ENCODE assay signal across 9 mouse cellular contexts in genomic region chr19:53892838-53893359, GRCm38 (mm10). TPM values are rescaled to one million over a fixed set of nuclear protein-coding genes. Genes with fewer than 3 reads are reported as not detected.
DNase-seq lines count a peak whose midpoint lies in the region; ATAC-seq and TF ChIP-seq lines count a peak whose summit lies in the region.
"Had no signal": no experiment of that assay in that cellular context is flagged by ENCODE, and none has a peak within 500 bp of the region (broad histone marks: within the 10 kb centered on the region; RNA-seq: fewer than 3 reads in every experiment).

No protein-coding gene starts in this region.

- TF ChIP-seq CTCF in gastrocnemius, adult 2 months (IDR thresholded peaks at IDR 0.05), result no peak
- TF ChIP-seq CTCF in thymus, adult 2 months (IDR thresholded peaks at IDR 0.05; ENCODE audit: borderline replicate concordance, control insufficient read depth, extremely low read depth, insufficient read depth, low read length, poor library complexity), result no peak

- WGBS in thymus, adult 2 months, result 28% methylated on average over 9 of the region's 9 CpGs
- 54% methylated on average over 9 of the region's 9 CpGs for WGBS in limb, embryonic 11.5 days

- no peaks in the 10 kb centered on the region for H3K9me3 ChIP-seq in limb, embryonic 11.5 days (ENCODE audit: control insufficient read depth, low read length)

- peaks cover 61% of the 10 kb centered on the region for H3K4me1 ChIP-seq in thymus, adult 2 months (replicated peaks; ENCODE audit: control insufficient read depth, insufficient read depth, low read length)
- H3K4me1 ChIP-seq in limb, embryonic 11.5 days (ENCODE audit: control insufficient read depth, insufficient read depth, low read length), result peaks cover 24% of the 10 kb centered on the region

- TF ChIP-seq POLR2A in thymus, adult 2 months (IDR thresholded peaks at IDR 0.05; ENCODE audit: control insufficient read depth, extremely low read depth, insufficient read depth, low read length, poor library complexity), result no peak

- ATAC-seq in limb, embryonic 11.5 days (ENCODE audit: insufficient number of reproducible peaks, low FRiP score, low TSS enrichment, low read depth), result no peak

- H3K36me3 ChIP-seq in thymus, adult 2 months (ENCODE audit: control insufficient read depth, insufficient read depth, low read length), result no peaks in the 10 kb centered on the region
- no peaks in the 10 kb centered on the region for H3K36me3 ChIP-seq in limb, embryonic 11.5 days (ENCODE audit: control insufficient read depth, insufficient read depth, low read length)

- no peak overlapping the region for H3K4me2 ChIP-seq in limb, embryonic 11.5 days (ENCODE audit: low read depth, severe bottlenecking)

- no peaks in the 10 kb centered on the region for H3K27me3 ChIP-seq in thymus, adult 2 months (ENCODE audit: control insufficient read depth, insufficient read depth, low read length)
- H3K27me3 ChIP-seq in limb, embryonic 11.5 days (ENCODE audit: control insufficient read depth, insufficient read depth, low read length), result no peaks in the 10 kb centered on the region

- DNase-seq in gastrocnemius, adult 2 months, result no peak
- DNase-seq in gastrocnemius, adult 8-10 months (ENCODE audit: low spot score in 2 of 2), result no peak
- peak; percentile 26 for DNase-seq in thymus, adult 2 months
- DNase-seq in thymus, adult 18-20 months, result no peak
- DNase-seq in limb, embryonic 11.5 days (ENCODE audit: low spot score), result no peak
- DNase-seq in telencephalon, adult 2 months (ENCODE audit: low read depth, low spot score), result peak; percentile 67
- no peak for DNase-seq in T-cell, adult 2 months (ENCODE audit: low spot score)
- DNase-seq in cerebellum, postnatal 25 days, result no peak
- DNase-seq: right cerebral cortex, adult 18-20 months had no signal

- peak overlapping the region; percentile 81 for H3K27ac ChIP-seq in gastrocnemius, adult 2 months
- H3K27ac ChIP-seq in thymus, adult 2 months (ENCODE audit: control insufficient read depth, insufficient read depth, low read length), result peak overlapping the region; percentile 96
- H3K27ac ChIP-seq in limb, embryonic 11.5 days (replicated peaks; ENCODE audit: low read depth, low read length), result 0 out of 2 replicates have a peak overlapping the region, but pooled peaks have one; percentile 10

- no peak overlapping the region for H3K9ac ChIP-seq in limb, embryonic 11.5 days (ENCODE audit: low read length)

- intact Hi-C loops in gastrocnemius, adult 2 months (cut with DNase I), result no loop called here

- no peak overlapping the region for H3K4me3 ChIP-seq in gastrocnemius, adult 2 months
- H3K4me3 ChIP-seq in thymus, adult 2 months (ENCODE audit: control insufficient read depth, insufficient read depth, low read length), result no peak overlapping the region
- H3K4me3 ChIP-seq in limb, embryonic 11.5 days (ENCODE audit: low read depth, low read length), result no peak overlapping the region

RNA-seq across cellular contexts. Expression of gene Pdcd4, which starts 0.9 kb away (rescaled TPM):
- 10 to 100 TPM; 14.8 to 16.8 TPM for total RNA-seq in gastrocnemius, adult 2 months (2021)
- total RNA-seq in gastrocnemius, adult 8-10 months (2022), result 10 to 100 TPM; 12.9 to 22.3 (median 16.3) TPM
- polyA plus RNA-seq in thymus, adult 2 months (2012; rRNA removed), result 18.2 and 19.6 TPM in 2 replicates
- polyA plus RNA-seq in limb, embryonic 11.5 days (2014; fragmentation: Nextera tagmentation; extraction: Ambion mirVana), result 75.5 and 80.7 TPM in 2 replicates

RNA-seq across cellular contexts. Expression of gene Shoc2, which starts 51.2 kb away (rescaled TPM):
- 10 to 100 TPM; 24.0 to 28.3 TPM for total RNA-seq in gastrocnemius, adult 2 months (2021)
- 10 to 100 TPM; 21.7 to 31.6 (median 23.4) TPM for total RNA-seq in gastrocnemius, adult 8-10 months (2022)
- 14.9 and 18.6 TPM in 2 replicates for polyA plus RNA-seq in thymus, adult 2 months (2012; rRNA removed)
- 52.3 and 60.8 TPM in 2 replicates for polyA plus RNA-seq in limb, embryonic 11.5 days (2014; fragmentation: Nextera tagmentation; extraction: Ambion mirVana)

RNA-seq across cellular contexts. Expression of gene Bbip1, which starts 51.5 kb away (rescaled TPM):
- 10 to 100 TPM; 33.3 to 40.6 TPM for total RNA-seq in gastrocnemius, adult 2 months (2021)
- total RNA-seq in gastrocnemius, adult 8-10 months (2022), result 10 to 100 TPM; 36.2 to 43.1 (median 38.0) TPM
- polyA plus RNA-seq in thymus, adult 2 months (2012; rRNA removed), result 13.0 and 16.3 TPM in 2 replicates
- 98.0 and 100 TPM in 2 replicates for polyA plus RNA-seq in limb, embryonic 11.5 days (2014; fragmentation: Nextera tagmentation; extraction: Ambion mirVana)

Comparison
In these comparisons a context has a peak if more than half of its experiments do, and no peak if none do; other contexts are left out.
1. DNase-seq: peak in thymus, adult 2 months (single experiment) and telencephalon, adult 2 months (single experiment); none in gastrocnemius, adult 2 months (single experiment), gastrocnemius, adult 8-10 months (0 of 2), thymus, adult 18-20 months (0 of 2), limb, embryonic 11.5 days (single experiment), T-cell, adult 2 months (single experiment) and cerebellum, postnatal 25 days (0 of 2).
2. H3K27ac ChIP-seq: peak in every context shown above with its lines; median percentile 96 in thymus, adult 2 months; 81 in gastrocnemius, adult 2 months; 10 in limb, embryonic 11.5 days.